In the genomic region with DNA sequence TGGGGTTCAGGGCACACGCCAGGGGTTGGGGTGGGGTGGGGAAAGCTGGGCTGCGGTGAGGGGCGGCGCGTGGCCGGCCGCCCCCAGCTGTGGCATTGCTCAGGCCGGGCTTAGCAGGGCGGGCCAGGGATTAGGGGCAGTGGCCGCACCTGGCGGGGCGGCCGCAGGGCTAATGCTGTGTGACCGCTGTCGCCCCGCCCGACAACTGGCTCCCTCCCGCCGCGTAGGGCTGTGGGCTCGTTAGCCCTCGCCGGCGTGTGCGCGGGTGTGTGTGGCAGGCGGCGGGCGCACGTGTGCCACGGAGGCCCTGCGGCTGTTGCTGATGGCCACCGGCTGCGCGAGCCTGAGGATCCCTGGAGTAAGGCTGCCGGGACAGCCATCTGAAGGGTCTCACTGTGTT, we compare ENCODE assay signal across 14 mouse cellular contexts. TPM values are rescaled to one million over a fixed set of nuclear protein-coding genes. Genes with fewer than 3 reads are reported as not detected.
DNase-seq lines count a peak whose midpoint lies in the region; ATAC-seq lines count a peak whose summit lies in the region.
"Had no signal": no experiment of that assay in that cellular context is flagged by ENCODE, and none has a peak within 500 bp of the region (broad histone marks: within the 10 kb centered on the region; RNA-seq: fewer than 3 reads in every experiment).

No protein-coding gene starts in this region.

- H3K4me2 ChIP-seq in neural tube, embryonic 15.5 days: peak overlapping the region; percentile 58
- H3K4me2 ChIP-seq: liver, embryonic 15.5 days; stomach, embryonic 15.5 days had no signal

- H3K27ac ChIP-seq in forebrain, embryonic 10.5 days: no peak overlapping the region
- no peak overlapping the region for H3K27ac ChIP-seq in limb, embryonic 10.5 days
- no peak overlapping the region for H3K27ac ChIP-seq in neural tube, embryonic 15.5 days (replicated peaks)
- H3K27ac ChIP-seq: liver, embryonic 15.5 days; stomach, embryonic 15.5 days had no signal

- no peaks in the 10 kb centered on the region for H3K36me3 ChIP-seq in forebrain, embryonic 10.5 days (replicated peaks)
- no peaks in the 10 kb centered on the region for H3K36me3 ChIP-seq in limb, embryonic 10.5 days
- no peaks in the 10 kb centered on the region for H3K36me3 ChIP-seq in neural tube, embryonic 15.5 days
- H3K36me3 ChIP-seq: liver, embryonic 15.5 days; stomach, embryonic 15.5 days had no signal

- DNase-seq in gastrocnemius, postnatal 10 days: peak; percentile 37
- DNase-seq in gastrocnemius, adult 8-10 months (ENCODE audit: low spot score in 2 of 2): no peak
- DNase-seq in forebrain, embryonic 10.5 days (ENCODE audit: extremely low spot score, low spot score): no peak
- DNase-seq in limb, embryonic 10.5 days (ENCODE audit: low spot score): peak; percentile 32
- DNase-seq in layer of hippocampus, adult 9-10 months (ENCODE audit: low spot score): no peak
- DNase-seq in T-cell, adult 2 months (ENCODE audit: low spot score): no peak
- no peak for DNase-seq in kidney, adult 9 months
- DNase-seq: B cell, adult 2 months; cerebellum, adult 11-12 months had no signal

- H3K9ac ChIP-seq in neural tube, embryonic 15.5 days (replicated peaks): peak overlapping the region; percentile 26; the same call in 1 of the 2 replicates
- H3K9ac ChIP-seq: liver, embryonic 15.5 days; stomach, embryonic 15.5 days had no signal

- H3K27me3 ChIP-seq in forebrain, embryonic 10.5 days (ENCODE audit: poor library complexity, severe bottlenecking): peaks cover 56% of the 10 kb centered on the region
- peaks cover 48% of the 10 kb centered on the region for H3K27me3 ChIP-seq in limb, embryonic 10.5 days (ENCODE audit: low read depth, poor library complexity, severe bottlenecking)
- H3K27me3 ChIP-seq in neural tube, embryonic 15.5 days (replicated peaks): peaks cover 41% of the 10 kb centered on the region

- peaks cover 7% of the 10 kb centered on the region for H3K4me1 ChIP-seq in forebrain, embryonic 10.5 days
- peaks cover 8% of the 10 kb centered on the region for H3K4me1 ChIP-seq in limb, embryonic 10.5 days
- peaks cover 7% of the 10 kb centered on the region; the same call in 1 of the 2 replicates for H3K4me1 ChIP-seq in neural tube, embryonic 15.5 days
- H3K4me1 ChIP-seq: liver, embryonic 15.5 days; stomach, embryonic 15.5 days had no signal

- 1% methylated on average over 36 of the region's 36 CpGs for WGBS in forebrain, embryonic 10.5 days
- 5% methylated on average over 24 of the region's 36 CpGs for WGBS in limb, embryonic 10.5 days
- WGBS in neural tube, embryonic 15.5 days: 4% methylated on average over 35 of the region's 36 CpGs

- no peak for ATAC-seq in neural tube, embryonic 15.5 days (ENCODE audit: low FRiP score)

- H3K9me3 ChIP-seq in forebrain, embryonic 10.5 days: no peaks in the 10 kb centered on the region
- no peaks in the 10 kb centered on the region for H3K9me3 ChIP-seq in limb, embryonic 10.5 days (replicated peaks)
- H3K9me3 ChIP-seq in neural tube, embryonic 15.5 days (replicated peaks): no peaks in the 10 kb centered on the region
- H3K9me3 ChIP-seq: liver, embryonic 15.5 days; stomach, embryonic 15.5 days had no signal

- H3K4me3 ChIP-seq in forebrain, embryonic 10.5 days: peak overlapping the region; percentile 37
- peak overlapping the region; percentile 25; the same call in 1 of the 2 replicates for H3K4me3 ChIP-seq in limb, embryonic 10.5 days
- peak overlapping the region; percentile 31 for H3K4me3 ChIP-seq in neural tube, embryonic 15.5 days (replicated peaks)
- H3K4me3 ChIP-seq: liver, embryonic 15.5 days; stomach, embryonic 15.5 days had no signal

RNA-seq across cellular contexts. Expression of gene Myod1, which starts 27.5 kb away (rescaled TPM):
- total RNA-seq in gastrocnemius, postnatal 10 days (2021): 10 to 100 TPM; 36.8 to 45.3 TPM
- 10 to 100 TPM; 11.1 to 14.3 (median 11.9) TPM for total RNA-seq in gastrocnemius, adult 8-10 months (2022)
- polyA plus RNA-seq in forebrain, embryonic 10.5 days (2016; fragmentation: Nextera tagmentation; extraction: Ambion mirVana): not detected in 2 replicates
- polyA plus RNA-seq in limb, embryonic 10.5 days (2016; fragmentation: Nextera tagmentation; extraction: Ambion mirVana): 1.3 and 13.8 TPM in 2 replicates
- polyA plus RNA-seq in neural tube, embryonic 15.5 days (2015; fragmentation: Nextera tagmentation; extraction: Ambion mirVana): 2.2 and 2.3 TPM in 2 replicates
- total RNA-seq: layer of hippocampus, postnatal 25 days had no signal
- polyA plus RNA-seq: gonadal fat pad, adult 2 months had no signal

RNA-seq across cellular contexts. Expression of gene Kcnc1, which starts 47.5 kb away (rescaled TPM):
- 10 to 100 TPM; 19.7 to 21.1 TPM for total RNA-seq in gastrocnemius, postnatal 10 days (2021)
- total RNA-seq in gastrocnemius, adult 8-10 months (2022): 10 to 100 TPM; 37.5 to 53.5 (median 49.3) TPM
- 0.20 and 0.24 TPM in 2 replicates for polyA plus RNA-seq in forebrain, embryonic 10.5 days (2016; fragmentation: Nextera tagmentation; extraction: Ambion mirVana)
- polyA plus RNA-seq in limb, embryonic 10.5 days (2016; fragmentation: Nextera tagmentation; extraction: Ambion mirVana): 0.03 TPM in 1 of 2 replicates, not detected in the other
- polyA plus RNA-seq in neural tube, embryonic 15.5 days (2015; fragmentation: Nextera tagmentation; extraction: Ambion mirVana): 16.8 and 19.4 TPM in 2 replicates
- polyA plus RNA-seq: liver, embryonic 15.5 days had no signal

Comparison
In these comparisons a context has a peak if more than half of its experiments do, and no peak if none do; other contexts are left out.
1. DNase-seq: peak in gastrocnemius, postnatal 10 days (single experiment) and limb, embryonic 10.5 days (single experiment); none in gastrocnemius, adult 8-10 months (0 of 2), forebrain, embryonic 10.5 days (single experiment), layer of hippocampus, adult 9-10 months (single experiment), T-cell, adult 2 months (single experiment) and kidney, adult 9 months (single experiment).
2. RNA of gene Kcnc1, which starts 47.5 kb away (polyA plus RNA-seq): 16.8 to 19.4 TPM in neural tube, embryonic 15.5 days; 0.20 to 0.24 TPM in forebrain, embryonic 10.5 days and 0.03 TPM in limb, embryonic 10.5 days; every median in the first group is over 10 times any median in the second.
3. Peak in every context shown above with its lines, with median percentiles within 50 percentile points of each other: H3K4me3 ChIP-seq.